Mouse (Mus musculus) frontal cortex, postnatal 36 days (tissue): ENCODE data around the gene Dap.

Experiments used
- DNase-seq, 2 experiments: peaks; one replicate each; pipeline ENCODE4 v3.0.0; 2022; ENCODE audit warnings: low spot score in 2 of 2

The Dap gene

DNA sequence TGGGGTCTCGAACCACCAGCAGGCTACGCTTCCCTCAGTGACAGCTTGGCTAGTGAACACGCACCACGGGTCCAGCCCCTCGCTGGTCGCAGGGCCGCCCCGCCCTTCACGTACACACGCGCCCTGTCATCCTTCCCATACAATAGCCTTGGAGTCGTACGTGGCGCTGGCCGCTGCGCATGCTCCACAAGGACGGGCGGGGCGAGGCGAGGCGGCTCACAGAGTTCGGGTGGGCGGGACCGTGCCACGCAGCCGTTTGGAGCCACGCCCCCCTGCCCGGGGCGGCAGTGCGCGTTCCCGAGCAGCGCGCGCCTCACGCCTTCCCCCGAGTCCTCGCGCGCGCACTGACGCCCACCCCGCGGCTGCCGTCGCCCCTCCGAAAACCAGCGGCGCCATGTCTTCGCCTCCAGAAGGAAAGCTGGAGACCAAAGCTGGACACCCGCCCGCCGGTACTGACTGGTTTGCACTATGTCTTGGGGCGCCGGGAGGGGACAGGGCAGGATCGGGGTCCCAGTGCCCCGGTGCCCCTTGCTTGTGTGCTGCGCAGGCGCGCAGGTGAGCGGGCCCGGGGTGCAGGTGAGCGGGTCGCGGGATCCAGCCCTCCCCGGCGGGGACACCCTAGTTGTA lies at the start of gene Dap:
Gene Dap (plus strand): TSS at position 180 of the 627 bp plus-strand sequence.
- DNase-seq = peak; percentile 97 to 98

- no peak for DNase-seq
Observed at GRCm38 (mm10) chr15:31176566-31176965, 47.5 kb upstream of the Dap start.

DNA sequence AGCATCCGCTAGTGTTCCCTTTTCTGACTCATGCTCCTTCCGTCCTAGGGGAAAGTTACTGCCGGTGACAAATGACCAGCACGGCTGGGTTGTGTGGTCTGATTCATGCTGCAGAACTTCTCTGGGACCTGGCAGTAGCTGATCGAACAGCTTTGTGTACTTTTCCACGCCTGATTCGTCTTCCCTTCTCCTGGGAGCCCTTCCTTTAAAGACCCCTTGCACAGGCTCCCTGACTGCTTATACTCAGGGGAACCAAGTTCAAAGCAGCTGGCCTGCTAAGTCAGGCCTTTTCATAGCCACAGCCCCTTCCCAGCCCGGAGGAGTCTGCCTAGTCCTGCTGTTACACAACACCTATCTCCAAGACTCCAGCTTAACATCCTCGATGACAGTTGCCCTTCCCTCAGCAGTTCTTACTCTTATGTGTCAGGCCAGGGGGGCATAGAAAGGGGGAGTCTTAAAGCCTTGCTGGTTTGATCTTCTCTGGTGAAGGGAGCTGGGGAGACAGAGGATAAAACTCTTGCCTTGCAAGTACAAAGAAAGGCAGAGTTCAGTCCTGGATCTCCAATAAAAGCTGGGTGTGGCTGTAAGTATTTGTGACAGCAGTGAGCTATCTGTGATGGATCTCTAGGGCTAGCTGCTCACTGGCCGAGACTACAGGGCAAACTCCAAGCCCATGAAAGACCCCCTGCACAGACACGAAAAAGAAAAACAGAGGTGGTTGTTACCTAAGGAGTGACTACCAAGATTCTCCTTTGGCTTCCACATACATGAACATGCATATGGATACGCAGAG lies 39.3 kb upstream of the Dap start:
- DNase-seq = no peak

DNA sequence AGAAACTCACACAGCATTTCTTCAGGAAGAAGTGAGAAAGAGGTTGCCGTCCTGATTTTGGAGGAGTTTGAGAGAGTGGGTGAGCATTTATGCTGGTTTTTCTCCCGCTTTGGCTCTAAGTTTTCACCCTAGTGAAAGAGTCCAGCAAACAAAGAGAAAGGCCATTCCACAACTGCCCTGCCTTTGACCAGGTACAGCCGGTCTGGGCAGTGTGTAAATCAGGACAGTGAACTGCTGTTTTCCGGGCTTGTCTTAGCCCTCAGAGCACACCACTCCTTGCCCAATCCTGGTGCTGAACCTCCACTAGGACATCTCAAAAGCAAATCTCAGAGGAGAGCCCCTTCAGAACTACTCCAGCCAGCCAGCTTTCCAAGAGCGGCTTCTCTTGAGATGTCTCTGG lies 38.6 kb upstream of the Dap start:
- DNase-seq = no peak

DNA sequence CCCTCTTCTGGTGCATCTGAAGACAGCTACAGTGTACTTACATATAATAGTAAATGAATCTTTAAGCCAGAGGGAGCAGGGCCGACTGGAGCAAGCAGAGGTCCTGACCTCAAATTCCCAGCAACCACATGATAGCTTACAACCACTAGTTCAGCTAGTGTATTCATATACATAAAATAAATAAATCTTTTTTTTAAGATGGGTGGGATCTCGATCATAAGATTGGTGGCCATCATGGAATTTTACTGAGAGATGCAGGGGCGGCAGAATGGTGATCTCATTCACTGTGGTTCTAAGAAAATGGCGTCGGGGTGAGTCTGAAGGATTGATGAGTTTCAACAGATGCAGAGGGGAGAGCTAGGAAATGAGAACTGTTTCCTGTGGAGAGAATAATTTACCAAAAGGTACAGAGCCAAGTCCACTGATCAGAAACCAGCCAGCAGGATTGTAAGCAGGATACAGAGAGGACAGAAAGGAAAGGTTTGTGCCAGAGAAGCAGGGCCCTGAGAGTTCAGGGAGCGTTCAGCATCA lies 37.7 kb upstream of the Dap start:
- no peak for DNase-seq

GRCm38 (mm10) chr15:31192563-31192962 lies 31.6 kb upstream of the Dap start:
- DNase-seq = no peak

DNA sequence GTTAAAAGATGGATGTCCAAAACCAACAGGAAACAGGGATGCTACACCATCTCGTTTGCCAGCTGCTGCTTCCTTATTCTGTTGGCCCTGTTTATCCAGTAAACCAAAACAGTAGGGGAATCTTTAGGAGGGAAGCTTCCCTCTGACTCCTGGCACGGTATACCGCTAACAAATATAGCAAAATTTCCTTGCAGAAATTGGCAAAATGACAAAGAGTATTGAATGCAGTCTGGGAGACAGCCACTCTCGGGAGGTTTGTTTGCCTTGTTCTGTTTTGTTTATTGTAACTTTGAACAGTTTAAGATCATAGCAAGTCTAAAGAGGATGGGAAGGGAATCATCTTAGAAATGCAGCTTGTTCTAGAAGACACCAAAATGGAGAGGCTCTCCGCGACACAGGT lies 28.3 kb upstream of the Dap start:
- DNase-seq = no peak

- no peak for DNase-seq
Observed at GRCm38 (mm10) chr15:31207346-31208093, 16.6 kb upstream of the Dap start.

- no peak for DNase-seq
Observed at GRCm38 (mm10) chr15:31211910-31212309, 12.2 kb upstream of the Dap start.

GRCm38 (mm10) chr15:31213619-31214270 lies 10.4 kb upstream of the Dap start:
- no peak for DNase-seq

GRCm38 (mm10) chr15:31222216-31222615 lies 1.9 kb upstream of the Dap start:
- no peak for DNase-seq

DNA sequence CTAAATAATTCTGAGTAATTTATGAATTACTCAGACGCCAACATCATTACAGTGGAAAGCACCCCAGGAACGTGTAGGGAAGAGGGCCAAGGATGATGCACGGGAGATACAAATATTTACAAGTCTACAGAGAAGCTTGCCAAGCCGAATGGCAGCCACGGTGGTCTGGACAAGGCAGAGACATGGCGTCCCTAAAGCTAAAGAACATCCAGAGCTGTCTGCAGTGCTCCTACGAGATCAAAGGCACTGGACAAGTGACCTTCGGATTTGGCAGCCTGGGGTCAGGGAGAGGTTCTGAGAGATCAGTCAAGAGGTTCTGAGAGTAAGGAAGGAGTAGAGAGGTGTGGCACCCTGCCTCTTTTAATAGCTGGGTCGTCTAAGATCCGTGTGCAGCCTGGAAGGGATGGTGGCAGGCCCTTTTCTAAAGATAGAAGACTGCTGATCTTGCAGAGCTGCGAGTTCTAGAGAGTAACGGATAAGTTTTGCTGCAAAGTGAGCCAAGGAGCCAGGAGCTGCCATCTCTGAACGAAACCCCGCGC lies 449 bp upstream of the Dap start:
- no peak for DNase-seq

DNA sequence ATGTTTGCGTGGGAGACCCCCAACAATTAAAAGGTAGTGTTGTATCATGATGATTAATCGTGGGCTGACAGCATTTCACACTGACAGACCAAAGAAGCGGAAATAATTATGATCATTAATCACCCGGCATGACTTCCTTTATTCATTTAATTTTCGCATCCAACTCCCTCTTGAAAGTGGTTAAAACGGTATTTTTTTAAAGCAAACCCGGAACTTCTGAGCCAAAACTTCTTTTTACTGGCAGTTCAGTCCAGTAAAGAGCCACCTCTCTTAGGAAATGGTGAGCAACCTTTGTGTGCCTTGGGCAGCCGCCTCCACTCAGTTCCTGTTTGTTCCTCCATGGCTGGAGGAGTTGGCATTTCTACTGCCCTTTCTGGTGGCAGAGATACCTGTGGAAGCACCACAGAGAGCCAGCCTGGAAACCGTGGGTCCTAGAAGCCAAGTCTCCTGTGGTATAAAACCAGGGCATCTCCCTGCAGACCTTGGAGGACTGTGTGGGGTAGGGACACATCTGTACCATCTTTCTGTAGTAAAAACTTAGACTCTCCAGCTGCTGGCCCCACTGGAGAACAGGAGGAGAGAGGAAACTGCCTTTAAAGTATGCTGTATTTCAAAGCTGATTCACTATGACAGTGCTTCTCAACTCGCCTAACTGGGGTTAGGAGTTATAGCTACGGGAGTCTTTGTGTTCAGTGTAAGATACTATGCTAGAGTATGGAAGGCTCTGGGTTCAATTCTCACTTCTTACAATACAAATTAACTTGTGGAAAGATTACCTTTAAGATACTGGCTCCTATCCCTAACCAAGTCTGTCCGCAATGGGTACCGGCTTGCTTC lies 910 bp downstream of the Dap start:
- DNase-seq = no peak

DNA sequence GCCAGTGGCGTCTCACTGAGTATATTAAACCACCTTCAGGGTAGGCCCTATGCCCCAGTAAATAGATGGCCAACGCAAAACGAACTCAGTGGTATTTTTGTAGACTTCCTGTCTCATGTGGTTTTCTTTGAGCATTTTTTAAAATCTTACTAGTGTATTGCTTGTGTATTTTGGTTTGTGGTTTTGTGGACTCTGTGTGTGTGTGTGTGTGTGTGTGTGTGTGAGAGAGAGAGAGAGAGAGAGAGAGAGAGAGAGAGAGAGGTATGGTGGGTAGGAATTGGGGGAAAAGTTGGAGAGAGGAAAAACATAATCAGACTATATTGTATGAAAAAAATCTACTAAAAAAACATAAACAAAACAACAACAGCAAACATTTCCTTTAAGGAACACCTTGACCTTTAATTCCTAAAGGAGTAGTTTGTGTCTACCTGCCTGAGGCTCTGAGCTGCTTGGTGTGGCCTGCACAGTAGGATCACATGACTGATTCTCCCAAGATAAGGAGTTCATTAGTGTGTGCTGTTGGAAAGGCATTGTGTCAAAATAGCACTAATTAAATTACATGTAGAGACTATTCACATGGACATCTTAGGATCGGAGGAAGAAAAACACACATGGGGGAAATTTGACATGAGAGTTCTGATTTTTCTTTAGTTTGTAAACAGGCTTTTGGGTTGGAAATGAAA lies 1.7 kb downstream of the Dap start:
- no peak for DNase-seq

DNA sequence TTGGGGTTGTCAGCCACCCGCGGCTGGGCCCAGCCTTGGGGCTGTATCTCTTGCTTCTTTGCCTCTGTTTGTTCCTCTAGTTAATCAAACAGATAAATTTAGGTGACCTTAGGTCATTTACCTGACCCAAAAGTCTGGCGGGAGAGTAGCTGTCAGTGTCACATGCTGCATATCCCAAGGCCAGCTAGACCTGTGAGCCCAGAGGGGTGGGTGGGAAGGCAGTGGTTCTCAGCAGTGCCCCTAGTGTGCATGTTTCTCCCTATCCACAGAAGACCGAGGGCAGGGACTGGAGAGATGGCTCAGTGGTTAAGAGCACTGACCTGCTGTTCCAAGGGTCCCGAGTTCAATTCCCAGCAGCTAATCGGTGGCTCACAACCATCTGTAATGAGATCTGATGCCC lies 2.4 kb downstream of the Dap start:
- no peak for DNase-seq

- no peak for DNase-seq
Observed at GRCm38 (mm10) chr15:31227793-31228192, 3.7 kb downstream of the Dap start.

DNA sequence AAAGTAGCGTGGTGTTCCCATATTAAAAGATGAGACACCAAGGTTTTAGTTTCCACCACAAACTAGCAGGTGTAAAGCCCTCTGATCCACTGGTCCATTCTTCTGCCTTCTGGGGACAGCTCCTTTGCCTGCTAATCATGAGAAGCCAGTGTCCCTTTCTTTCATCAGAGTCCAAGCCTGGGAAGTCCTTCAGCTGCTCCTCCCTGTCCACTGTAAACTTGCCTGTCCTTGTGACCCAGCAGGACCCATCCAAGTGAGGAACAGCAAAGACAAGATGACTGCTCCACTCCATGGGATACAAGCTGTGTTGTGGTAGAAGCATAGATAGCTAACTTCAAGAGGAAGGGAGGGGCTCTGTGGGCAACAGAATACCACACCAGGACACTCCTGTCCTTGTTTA lies 8.9 kb downstream of the Dap start:
- DNase-seq = no peak

DNA sequence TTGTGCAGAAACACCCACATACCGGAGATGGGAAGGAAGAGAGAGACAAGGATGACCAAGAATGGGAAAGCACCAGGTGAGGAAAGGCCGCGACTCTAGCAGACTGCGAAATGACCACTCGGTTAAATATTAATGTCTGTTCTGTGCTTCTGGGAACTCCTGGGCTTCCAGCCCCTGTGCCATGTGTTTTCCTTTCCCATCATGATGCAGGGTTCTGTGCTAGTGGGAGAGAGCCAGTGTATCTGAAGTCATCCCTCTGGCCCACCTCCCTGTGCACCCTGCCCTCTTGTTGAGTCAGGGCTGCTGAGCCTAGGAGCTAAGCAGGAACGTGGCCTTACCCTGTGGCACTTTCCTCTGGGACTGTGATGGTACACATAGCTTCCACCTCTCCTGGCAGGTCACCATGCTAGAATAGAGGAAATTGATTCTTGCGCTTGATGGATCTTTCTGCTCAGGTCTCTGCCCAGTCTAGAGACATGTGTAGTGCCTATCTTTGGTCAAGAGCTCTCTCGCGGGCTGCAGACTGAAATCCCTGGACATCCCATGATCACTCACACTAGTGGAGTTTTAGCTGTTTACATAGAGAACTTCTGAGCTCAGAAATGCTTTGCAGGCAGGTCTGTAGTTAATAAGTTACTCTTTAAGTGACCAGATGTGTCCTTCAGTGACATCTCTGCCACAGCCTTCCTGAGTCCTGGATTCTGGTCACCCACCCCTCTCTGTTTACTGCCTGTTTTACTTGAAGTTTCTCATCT lies 11.9 kb downstream of the Dap start:
- no peak for DNase-seq

DNA sequence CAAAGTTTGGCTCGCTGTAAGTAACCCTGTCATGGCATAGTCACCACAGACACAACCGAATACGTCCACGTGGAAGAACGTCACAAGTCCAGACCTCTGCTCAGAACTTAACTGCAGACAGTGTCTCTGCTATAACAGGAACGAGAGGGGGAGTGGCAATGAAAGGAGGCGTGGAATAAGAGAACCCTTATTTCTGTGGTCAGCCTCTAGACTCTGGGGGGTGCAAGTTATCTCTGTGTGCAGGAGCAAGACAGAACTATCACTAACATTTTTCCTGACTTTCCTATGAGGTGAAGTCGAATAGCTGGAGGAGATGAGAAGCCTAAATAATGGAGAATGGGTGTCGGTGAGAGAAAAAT lies 12.4 kb downstream of the Dap start:
- DNase-seq = no peak

DNA sequence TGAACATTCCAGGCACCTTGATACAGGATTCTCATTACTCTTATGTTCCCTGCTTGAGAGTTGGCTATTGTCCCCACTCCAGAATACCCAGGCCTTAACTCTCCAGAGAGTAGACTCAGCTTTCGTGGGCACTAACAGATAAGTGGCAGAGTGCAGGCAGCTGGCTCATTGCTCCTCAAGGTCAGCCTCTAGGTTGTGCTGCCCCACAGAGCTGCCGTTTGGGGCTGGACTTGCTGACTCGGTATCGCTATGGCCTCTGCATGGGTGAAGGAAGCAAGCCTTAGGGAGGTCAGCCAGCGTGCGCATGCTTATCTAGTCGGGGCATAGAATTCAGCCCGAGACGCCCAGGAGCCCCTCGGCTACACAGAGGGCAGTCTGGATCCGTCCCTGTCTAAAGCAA lies 13.3 kb downstream of the Dap start:
- DNase-seq = no peak
